Mouse (Mus musculus) MEL (cell line): ENCODE measurements around the gene Tekt5.

Source experiments
- CTCF ChIP-seq, 3 experiments: IDR thresholded peaks in 2 of 3; conservative IDR thresholded peaks in 1 of 3; 2 replicates each; pipeline ENCODE4 v1.5.1; 2011 to 2012; ENCODE audit warnings: low read length in 3 of 3, low read depth in 2 of 3, mild to moderate bottlenecking in 2 of 3, improper control_type of control experiment in 1 of 3, inconsistent platforms in 1 of 3, mixed read lengths in 1 of 3, moderate library complexity in 1 of 3; ENCODE audit not compliant: control insufficient read depth in 1 of 3, insufficient read depth in 1 of 3, poor library complexity in 1 of 3, severe bottlenecking in 1 of 3
- GATA1 ChIP-seq: IDR thresholded peaks from 2 replicates; pipeline ENCODE4 v1.6.1; 2011; ENCODE audit warnings: low read depth, low read length, improper control_type of control experiment
- JUND ChIP-seq: IDR thresholded peaks from 2 replicates; pipeline ENCODE4 v1.6.1; 2011; ENCODE audit warnings: low read depth, mild to moderate bottlenecking, improper control_type of control experiment, low read length
- MAFK ChIP-seq: IDR thresholded peaks from 2 replicates; pipeline ENCODE4 v1.6.1; 2011; ENCODE audit warnings: low read depth, mild to moderate bottlenecking, low read length, improper control_type of control experiment, borderline replicate concordance
- MAX ChIP-seq: IDR thresholded peaks from 2 replicates; pipeline ENCODE4 v1.6.1; 2011; ENCODE audit warnings: low read length, improper control_type of control experiment
- POLR2A ChIP-seq, 2 experiments: IDR thresholded peaks; 2 replicates each; pipeline ENCODE4 v1.6.1; 2011 to 2012; ENCODE audit warnings: low read length in 2 of 2, mild to moderate bottlenecking in 2 of 2, control low read depth in 1 of 2, improper control_type of control experiment in 1 of 2, low read depth in 1 of 2, moderate library complexity in 1 of 2; ENCODE audit not compliant: control insufficient read depth in 1 of 2, insufficient read depth in 1 of 2, poor library complexity in 1 of 2
- RAD21 ChIP-seq: IDR thresholded peaks from 2 replicates; pipeline ENCODE4 v1.6.1; 2011; ENCODE audit warnings: mild to moderate bottlenecking, low read depth, low read length, improper control_type of control experiment
- SIN3A ChIP-seq: IDR thresholded peaks from 2 replicates; pipeline ENCODE4 v1.6.1; 2012; ENCODE audit warnings: low read length, improper control_type of control experiment, inconsistent platforms
- TCF12 ChIP-seq: IDR thresholded peaks from 2 replicates; pipeline ENCODE4 v1.6.1; 2014; ENCODE audit warnings: low read depth, mild to moderate bottlenecking, inconsistent platforms, low read length, improper control_type of control experiment, moderate library complexity
- ZC3H11A ChIP-seq: IDR thresholded peaks from 2 replicates; pipeline ENCODE4 v1.6.1; 2012; ENCODE audit warnings: low read depth, mild to moderate bottlenecking, inconsistent platforms, low read length, improper control_type of control experiment
- ZKSCAN1 ChIP-seq: IDR thresholded peaks from 2 replicates; pipeline ENCODE4 v1.6.1; 2012; ENCODE audit warnings: low read depth, mild to moderate bottlenecking, inconsistent platforms, low read length, improper control_type of control experiment, moderate library complexity
- ZNF384 ChIP-seq: IDR thresholded peaks from 2 replicates; pipeline ENCODE4 v1.6.1; 2012; ENCODE audit warnings: low read depth, mild to moderate bottlenecking, inconsistent platforms, low read length, improper control_type of control experiment

DNA sequence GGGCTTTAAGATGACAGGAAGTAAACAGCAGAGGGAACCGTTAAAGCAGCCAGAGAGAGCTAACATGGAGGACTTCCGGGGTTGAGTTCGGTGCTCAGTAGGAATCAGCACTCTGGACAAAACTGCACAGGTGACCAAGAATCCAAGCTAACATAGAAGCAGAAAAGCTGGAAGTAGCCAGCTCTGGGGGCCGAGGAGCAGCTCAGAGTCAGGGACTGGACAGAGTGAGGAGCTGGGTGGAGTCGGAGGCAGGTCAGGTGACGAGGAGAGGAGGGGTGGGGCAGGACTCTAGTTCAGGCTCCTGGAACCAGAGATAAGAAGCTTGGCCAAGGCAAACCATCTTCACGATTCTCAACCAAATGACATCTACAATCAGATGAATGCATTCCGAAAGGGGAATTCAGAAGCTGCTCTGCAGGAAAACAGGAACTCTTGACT, 11.2 kb downstream of the Tekt5 start:
- TF ChIP-seq MAFK (no peak), ZNF384 (no peak), CTCF (IDR thresholded peaks at IDR 0.05 in 2 of 3, conservative IDR thresholded peaks at IDR 0.05 in 1 of 3; ENCODE audit: control insufficient read depth in 1 of 3, insufficient read depth in 1 of 3, low read depth in 2 of 3, low read length in 3 of 3, poor library complexity in 1 of 3, severe bottlenecking in 1 of 3) (no peak), ZC3H11A (no peak), GATA1 (peak; percentile 84), ZKSCAN1 (no peak), RAD21 (no peak), TCF12 (peak; percentile 83), JUND (no peak), MAX (peak; percentile 30; the same call in 1 of the 2 replicates), SIN3A (peak; percentile 59), POLR2A (IDR thresholded peaks at IDR 0.05; ENCODE audit: control insufficient read depth in 1 of 2, insufficient read depth in 1 of 2, low read depth in 1 of 2, low read length in 2 of 2, poor library complexity in 1 of 2) (peak; percentile 47 to 68; a peak in 2 of 4 replicates)
